Mouse (Mus musculus) ZHBTc4 (cell line): ENCODE measurements at regions not wholly inside any gene's neighbourhood (a gene's known extent, or its start where the extent isn't known, plus 50 kb on each side); places are given as distances from the start of the nearest gene placed in this dataset.
A peak's percentile ranks its signal among the peaks of the same experiment; 100 is the strongest.

Experiments used
- DNase-seq: peaks from one replicate; pipeline ENCODE4 v3.0.0-alpha.2; 2011; ENCODE audit warnings: low read depth, low spot score

DNA sequence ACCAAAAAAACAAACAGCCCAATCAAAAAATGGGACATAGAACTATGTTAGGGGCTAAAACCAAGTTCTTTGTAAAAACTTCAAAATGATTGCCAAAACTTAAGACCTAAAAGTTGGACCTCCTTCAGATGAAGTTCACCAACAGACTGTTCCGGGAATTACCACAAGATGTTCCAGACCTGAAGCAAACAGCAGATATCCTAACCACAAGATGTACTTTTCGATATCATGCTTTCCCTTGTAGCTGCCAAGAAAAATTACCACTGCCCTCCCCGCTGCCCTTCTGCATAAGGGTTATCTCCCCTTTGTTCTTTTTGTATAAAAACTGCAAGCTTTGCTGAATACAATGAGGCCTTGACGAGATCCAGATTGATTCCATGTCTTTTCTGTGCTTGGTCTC, 214.0 kb upstream of the Ube2dnl1 start:
- DNase-seq = no peak

DNA sequence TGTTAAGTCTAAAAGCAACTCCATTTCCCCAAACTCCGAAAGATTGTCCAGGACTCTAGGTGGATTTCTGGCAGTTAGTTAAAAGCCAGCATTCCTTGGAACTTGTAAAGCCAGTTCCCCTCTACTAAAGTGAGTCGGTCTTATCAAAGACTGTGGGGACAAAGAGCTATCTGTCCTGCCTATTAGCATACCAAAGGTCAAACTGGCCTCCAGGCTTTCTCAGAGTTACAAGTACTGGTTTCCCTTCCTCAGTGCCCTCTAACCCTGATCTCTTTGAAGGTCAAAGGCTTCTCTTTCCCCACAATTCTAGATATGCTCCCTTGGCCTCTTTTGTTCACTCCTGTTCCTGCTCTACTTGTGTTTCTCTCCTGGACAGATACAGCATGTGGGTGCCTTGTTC, 210.3 kb upstream of the Ube2dnl1 start:
- DNase-seq = peak; percentile 81

DNA sequence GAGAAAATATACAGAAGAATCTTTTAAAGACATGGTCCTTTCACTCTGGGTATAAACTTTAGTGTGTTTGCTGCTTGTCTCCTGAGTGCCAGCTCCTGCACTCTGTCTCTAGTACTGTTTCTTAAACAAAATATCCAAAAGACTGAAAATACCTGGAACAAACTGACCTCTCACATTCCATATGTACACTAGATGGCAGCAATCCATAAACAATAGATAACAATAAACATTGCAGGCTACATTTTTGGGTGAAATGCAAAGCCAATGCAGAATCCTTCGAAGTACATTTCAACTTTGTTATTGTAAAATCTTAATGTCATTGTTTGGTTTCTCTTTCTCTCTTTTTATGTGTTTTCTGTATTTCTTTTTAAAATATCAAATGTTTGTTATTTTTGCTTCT, 176.6 kb upstream of the Ube2dnl1 start:
- DNase-seq = no peak
